Mouse (Mus musculus): ENCODE results near the gene D030056L22Rik. TPM values are rescaled to one million over a fixed set of nuclear protein-coding genes. Genes with fewer than 3 reads are reported as not detected.
A peak's percentile ranks its signal among the peaks of the same experiment; 100 is the strongest.

D030056L22Rik gene
- 84.1 and 88.7 TPM in 2 replicates for polyA plus RNA-seq (2016; fragmentation: Nextera tagmentation; extraction: Ambion mirVana)

DNA sequence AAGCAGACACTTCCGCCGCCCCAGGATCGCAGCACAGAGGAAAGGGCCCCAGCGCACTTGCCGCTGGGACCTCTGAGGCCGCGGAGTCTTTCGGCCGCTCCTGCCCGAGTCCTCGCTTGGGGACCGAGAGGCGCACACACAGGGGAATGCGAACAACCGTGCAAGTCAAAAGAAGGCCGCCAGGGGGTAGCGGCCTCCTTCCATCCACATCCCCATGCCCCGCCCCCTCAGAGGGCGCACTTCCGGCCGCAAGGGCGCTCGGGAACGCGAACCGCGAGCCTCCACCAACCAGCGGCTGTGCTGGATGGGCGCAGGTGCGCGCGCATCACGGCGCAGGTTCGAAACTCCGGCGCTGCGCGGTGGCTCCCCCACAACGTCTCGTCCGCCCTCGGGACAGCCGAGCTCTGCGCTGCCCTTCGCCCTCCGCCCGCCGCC lies at the start of gene D030056L22Rik:
Gene D030056L22Rik (plus strand): TSS at position 328 of the 435 bp plus-strand sequence.
- under 1% methylated on average over 44 of the region's 49 CpGs for WGBS
- peaks cover 22% of the 10 kb centered on the region for H3K4me1 ChIP-seq
- H3K27me3 ChIP-seq, result no peaks in the 10 kb centered on the region
- ATAC-seq (ENCODE audit: low FRiP score), result peak; percentile 99
- H3K36me3 ChIP-seq (replicated peaks), result peaks cover 2% of the 10 kb centered on the region; the same call in 1 of the 2 replicates
- peak within 1 kb of the TSS; percentile 75 for H3K4me3 ChIP-seq (replicated peaks)
- H3K27ac ChIP-seq, result peak within 1 kb of the TSS; percentile 95
- no peaks in the 10 kb centered on the region for H3K9me3 ChIP-seq
- H3K4me2 ChIP-seq, result peak within 1 kb of the TSS; percentile 67
- peak within 1 kb of the TSS; percentile 89 for H3K9ac ChIP-seq

GRCm38 (mm10) chr19:18663904-18664303 lies 49.1 kb upstream of the D030056L22Rik start:
- Histone ChIP-seq H3K27me3 (no peaks in the 10 kb centered on the region), H3K4me2 (no peak overlapping the region), H3K27ac (no peak overlapping the region), H3K9ac (no peak overlapping the region), H3K9me3 (no peaks in the 10 kb centered on the region), H3K4me1 (no peaks in the 10 kb centered on the region), H3K4me3 (replicated peaks) (no peak overlapping the region), H3K36me3 (replicated peaks) (no peaks in the 10 kb centered on the region)
- ATAC-seq (ENCODE audit: low FRiP score), result no peak
- 77% methylated on average over 2 of the region's 2 CpGs for WGBS

DNA sequence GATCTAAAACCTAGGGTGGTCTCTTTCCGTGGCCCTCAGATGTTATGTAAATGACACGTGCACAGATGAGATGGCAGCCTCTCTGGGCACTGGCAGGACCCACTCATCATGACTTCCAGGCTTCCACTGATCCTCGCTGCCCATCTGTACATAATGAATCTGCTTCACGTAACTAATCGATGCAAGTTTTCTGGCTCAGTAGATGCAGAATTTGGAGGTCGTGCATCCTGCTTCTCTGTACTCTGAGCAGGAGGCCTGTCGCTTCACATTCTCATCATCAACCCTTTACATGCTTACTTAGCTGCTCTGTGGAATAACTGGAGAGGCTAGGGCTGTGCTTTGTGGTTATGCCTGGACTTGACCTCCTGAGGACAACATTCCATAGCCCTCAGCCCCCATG lies 46.0 kb upstream of the D030056L22Rik start:
- Histone ChIP-seq H3K4me3 (replicated peaks) (no peak overlapping the region), H3K9me3 (no peaks in the 10 kb centered on the region), H3K4me2 (no peak overlapping the region), H3K4me1 (peaks cover 8% of the 10 kb centered on the region), H3K27me3 (no peaks in the 10 kb centered on the region), H3K9ac (no peak overlapping the region), H3K36me3 (replicated peaks) (no peaks in the 10 kb centered on the region), H3K27ac (no peak overlapping the region)
- ATAC-seq (ENCODE audit: low FRiP score), result no peak
- 81% methylated on average over 7 of the region's 7 CpGs for WGBS

- Histone ChIP-seq H3K4me2 (no peak overlapping the region), H3K27ac (no peak overlapping the region), H3K27me3 (no peaks in the 10 kb centered on the region), H3K36me3 (replicated peaks) (no peaks in the 10 kb centered on the region), H3K4me3 (replicated peaks) (no peak overlapping the region), H3K4me1 (peaks cover 24% of the 10 kb centered on the region), H3K9ac (no peak overlapping the region), H3K9me3 (no peaks in the 10 kb centered on the region)
- WGBS, result 89% methylated on average over 7 of the region's 7 CpGs
- no peak for ATAC-seq (ENCODE audit: low FRiP score)
Observed at GRCm38 (mm10) chr19:18669551-18669950, 43.4 kb upstream of the D030056L22Rik start.

- WGBS, result under 1% methylated on average over 49 of the region's 58 CpGs
Observed at GRCm38 (mm10) chr19:18670608-18671007, 42.4 kb upstream of the D030056L22Rik start, which contains the start of gene Carnmt1. Gene Carnmt1 (plus strand): TSS chr19:18670764.

GRCm38 (mm10) chr19:18671056-18671741 lies 41.8 kb upstream of the D030056L22Rik start:
- H3K27ac ChIP-seq, result peak overlapping the region; percentile 79
- H3K4me1 ChIP-seq, result peaks cover 24% of the 10 kb centered on the region
- no peaks in the 10 kb centered on the region for H3K36me3 ChIP-seq (replicated peaks)
- peak overlapping the region; percentile 56 for H3K4me2 ChIP-seq
- H3K9ac ChIP-seq, result peak overlapping the region; percentile 83
- peak overlapping the region; percentile 82 for H3K4me3 ChIP-seq (replicated peaks)
- under 1% methylated on average over 61 of the region's 64 CpGs for WGBS
- H3K27me3 ChIP-seq, result no peaks in the 10 kb centered on the region
- peak; percentile 1 for ATAC-seq (ENCODE audit: low FRiP score)
- H3K9me3 ChIP-seq, result no peaks in the 10 kb centered on the region

More at GRCm38 (mm10) chr19:18670608-18671007, 42.4 kb upstream of the D030056L22Rik start, which contains the start of gene Carnmt1:
- ATAC-seq (ENCODE audit: low FRiP score), result peak; percentile 97
- Histone ChIP-seq H3K27ac (peak within 1 kb of the TSS; percentile 79), H3K27me3 (no peaks in the 10 kb centered on the region), H3K4me2 (peak within 1 kb of the TSS; percentile 56), H3K4me3 (replicated peaks) (peak within 1 kb of the TSS; percentile 82), H3K36me3 (replicated peaks) (no peaks in the 10 kb centered on the region), H3K9me3 (no peaks in the 10 kb centered on the region), H3K4me1 (peaks cover 24% of the 10 kb centered on the region), H3K9ac (peak within 1 kb of the TSS; percentile 83)

- ATAC-seq (ENCODE audit: low FRiP score), result no peak
- Histone ChIP-seq H3K4me3 (replicated peaks) (peak overlapping the region; percentile 82; the same call in 1 of the 2 replicates), H3K9ac (no peak overlapping the region), H3K27ac (no peak overlapping the region), H3K4me2 (peak overlapping the region; percentile 56), H3K27me3 (no peaks in the 10 kb centered on the region), H3K36me3 (replicated peaks) (no peaks in the 10 kb centered on the region), H3K4me1 (peaks cover 24% of the 10 kb centered on the region), H3K9me3 (no peaks in the 10 kb centered on the region)
- 67% methylated on average over 3 of the region's 3 CpGs for WGBS
Observed at GRCm38 (mm10) chr19:18672498-18672897, 40.5 kb upstream of the D030056L22Rik start.

GRCm38 (mm10) chr19:18673116-18673515 lies 39.9 kb upstream of the D030056L22Rik start:
- no peaks in the 10 kb centered on the region for H3K36me3 ChIP-seq (replicated peaks)

DNA sequence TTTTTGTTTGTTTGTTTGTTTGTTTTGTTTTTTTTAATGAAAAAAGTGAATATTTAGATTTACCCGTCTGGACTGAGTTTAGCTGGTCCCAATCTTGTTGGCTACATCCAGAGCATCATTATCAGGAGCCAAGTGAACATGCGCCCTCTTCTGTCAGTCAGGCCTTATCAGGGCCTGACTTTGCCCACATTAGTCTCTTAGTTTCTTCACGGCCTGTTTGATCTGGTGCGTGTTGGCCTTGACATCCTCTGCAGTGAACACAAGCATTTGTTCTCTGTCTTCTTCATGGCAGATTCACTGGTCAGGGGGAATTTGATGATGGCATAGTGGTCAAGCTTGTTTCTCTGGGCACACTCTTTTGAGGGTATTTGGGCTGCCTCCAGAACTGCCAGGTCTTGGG lies 30.9 kb upstream of the D030056L22Rik start:
- Histone ChIP-seq H3K27ac (no peak overlapping the region), H3K4me3 (replicated peaks) (no peak overlapping the region), H3K9me3 (no peaks in the 10 kb centered on the region), H3K36me3 (replicated peaks) (peaks cover 14% of the 10 kb centered on the region), H3K4me2 (no peak overlapping the region), H3K27me3 (no peaks in the 10 kb centered on the region), H3K4me1 (no peaks in the 10 kb centered on the region), H3K9ac (no peak overlapping the region)
- 79% methylated on average over 4 of the region's 4 CpGs for WGBS
- ATAC-seq (ENCODE audit: low FRiP score), result no peak

More at GRCm38 (mm10) chr19:18673116-18673515, 39.9 kb upstream of the D030056L22Rik start:
- no peak overlapping the region for H3K27ac ChIP-seq
- ATAC-seq (ENCODE audit: low FRiP score), result no peak
- H3K4me1 ChIP-seq, result peaks cover 24% of the 10 kb centered on the region
- no peaks in the 10 kb centered on the region for H3K27me3 ChIP-seq
- no peak overlapping the region for H3K9ac ChIP-seq
- H3K4me2 ChIP-seq, result peak overlapping the region; percentile 56
- no peaks in the 10 kb centered on the region for H3K9me3 ChIP-seq
- whole genome bisulfite sequencing, result 10% methylated on average over 4 of the region's 4 CpGs
- peak overlapping the region; percentile 11 for H3K4me3 ChIP-seq (replicated peaks)

DNA sequence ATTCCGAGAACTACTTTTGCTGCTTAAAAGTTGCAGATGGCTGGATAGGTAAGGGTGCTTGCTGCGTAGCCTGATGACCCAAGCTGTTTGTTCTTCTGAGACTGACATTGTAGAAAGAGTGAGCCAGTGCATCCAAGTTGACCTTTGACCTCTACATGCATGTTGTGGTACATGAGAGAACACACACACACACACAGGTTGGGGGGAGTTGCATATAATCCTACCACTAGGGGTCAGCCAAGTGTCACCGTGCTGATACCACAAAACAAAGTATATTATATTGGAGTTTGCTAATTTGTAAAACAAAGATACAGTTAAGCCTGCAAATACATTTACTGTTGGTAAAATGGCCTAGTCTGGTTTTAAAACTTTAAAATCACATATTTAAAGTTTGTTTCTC lies 25.4 kb upstream of the D030056L22Rik start:
- ATAC-seq (ENCODE audit: low FRiP score), result 0 out of 2 replicates have a peak, but pooled peaks have one; percentile 44

GRCm38 (mm10) chr19:18692176-18692575 lies 20.8 kb upstream of the D030056L22Rik start:
- H3K36me3 ChIP-seq (replicated peaks), result peaks cover 10% of the 10 kb centered on the region
- H3K4me3 ChIP-seq (replicated peaks), result no peak overlapping the region
- no peak overlapping the region for H3K4me2 ChIP-seq
- no peaks in the 10 kb centered on the region for H3K4me1 ChIP-seq
- no peak for ATAC-seq (ENCODE audit: low FRiP score)
- H3K27me3 ChIP-seq, result no peaks in the 10 kb centered on the region
- no peaks in the 10 kb centered on the region for H3K9me3 ChIP-seq
- H3K27ac ChIP-seq, result no peak overlapping the region
- H3K9ac ChIP-seq, result no peak overlapping the region
- 97% methylated on average over 3 of the region's 3 CpGs for WGBS

More for the DNA sequence above, 25.4 kb upstream of the D030056L22Rik start:
- Histone ChIP-seq H3K4me2 (no peak overlapping the region), H3K4me3 (replicated peaks) (no peak overlapping the region), H3K27me3 (no peaks in the 10 kb centered on the region), H3K36me3 (replicated peaks) (no peaks in the 10 kb centered on the region), H3K9me3 (no peaks in the 10 kb centered on the region), H3K9ac (no peak overlapping the region), H3K4me1 (no peaks in the 10 kb centered on the region), H3K27ac (no peak overlapping the region)
- 78% methylated on average over 3 of the region's 3 CpGs for WGBS

GRCm38 (mm10) chr19:18692768-18693167 lies 20.2 kb upstream of the D030056L22Rik start:
- no peak overlapping the region for H3K4me2 ChIP-seq
- H3K27ac ChIP-seq, result no peak overlapping the region
- H3K4me1 ChIP-seq, result no peaks in the 10 kb centered on the region
- no peak overlapping the region for H3K4me3 ChIP-seq (replicated peaks)
- no peaks in the 10 kb centered on the region for H3K9me3 ChIP-seq
- WGBS, result 80% methylated on average over 2 of the region's 2 CpGs
- ATAC-seq (ENCODE audit: low FRiP score), result no peak
- no peaks in the 10 kb centered on the region for H3K27me3 ChIP-seq
- H3K36me3 ChIP-seq (replicated peaks), result peaks cover 10% of the 10 kb centered on the region
- H3K9ac ChIP-seq, result no peak overlapping the region

DNA sequence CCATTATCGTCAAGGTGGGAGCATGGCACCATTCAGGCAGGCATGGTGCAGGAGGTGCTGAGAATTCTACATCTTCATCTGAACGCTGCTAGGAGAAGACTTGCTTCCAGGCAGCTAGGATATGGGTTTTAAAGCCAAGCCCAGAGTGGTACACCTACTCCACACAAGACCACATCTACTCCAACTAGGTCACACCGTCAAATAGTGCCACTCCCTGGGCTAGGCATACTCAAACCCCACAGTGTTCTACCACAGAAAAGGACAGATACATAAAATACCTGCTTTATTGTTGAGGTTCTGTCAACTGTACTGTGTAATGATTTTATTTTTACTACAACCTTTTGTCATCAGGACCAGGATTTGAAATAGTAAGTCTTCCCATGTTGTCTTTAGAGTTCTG lies 17.9 kb upstream of the D030056L22Rik start:
- no peak overlapping the region for H3K9ac ChIP-seq
- no peaks in the 10 kb centered on the region for H3K9me3 ChIP-seq
- H3K27me3 ChIP-seq, result no peaks in the 10 kb centered on the region
- no peak overlapping the region for H3K4me2 ChIP-seq
- no peak overlapping the region for H3K4me3 ChIP-seq (replicated peaks)
- H3K27ac ChIP-seq, result no peak overlapping the region
- 94% methylated on average over 3 of the region's 3 CpGs for WGBS
- H3K36me3 ChIP-seq (replicated peaks), result peaks cover 10% of the 10 kb centered on the region
- H3K4me1 ChIP-seq, result no peaks in the 10 kb centered on the region
- no peak for ATAC-seq (ENCODE audit: low FRiP score)
